Mouse (Mus musculus) liver, embryonic 14.5 days (tissue): Measurements from ENCODE around the gene Pwp2. TPM values are rescaled to one million over a fixed set of nuclear protein-coding genes. Genes with fewer than 3 reads are reported as not detected.

Experiments used
- ATAC-seq: fragments of 200-750 bp; cut with Nextera tagmentation; 2 replicates; pipeline ENCODE4 v1.8.0; 2017; ENCODE audit warnings: moderate number of reproducible peaks, mild to moderate bottlenecking, moderate library complexity; ENCODE audit not compliant: insufficient read depth
- DNase-seq, 3 experiments: peaks; one replicate each; pipeline ENCODE4 v3.0.0-alpha.2; 2012 to 2013; ENCODE audit warnings: low read depth in 3 of 3, low spot score in 3 of 3
- H3K27ac ChIP-seq: fragments of 300-500 bp; sonication (generic); 2 replicates; pipeline ENCODE4 v1.5.1; 2014; ENCODE audit warnings: moderate library complexity, mild to moderate bottlenecking, control low read depth, inconsistent platforms
- H3K27me3 ChIP-seq: fragments of 300-500 bp; sonication (generic); 2 replicates; pipeline ENCODE4 v1.6.1; 2014; ENCODE audit warnings: mild to moderate bottlenecking, low read length, moderate library complexity; ENCODE audit not compliant: control insufficient read depth, insufficient read depth
- H3K36me3 ChIP-seq: fragments of 300-500 bp; sonication (generic); replicated peaks from 2 replicates; pipeline ENCODE4 v1.6.1; 2014; ENCODE audit warnings: low read depth; ENCODE audit not compliant: control insufficient read depth, insufficient read depth
- H3K4me1 ChIP-seq, 2 experiments: fragments of 200-500 bp in 1 of 2; fragments of 300-500 bp in 1 of 2; sonication (generic) in 1 of 2; replicated peaks; 2 replicates each; pipeline ENCODE4 v1.6.1; 2012 to 2014; ENCODE audit warnings: antibody characterized with exemption in 1 of 2, inconsistent platforms in 1 of 2, low read length in 1 of 2; ENCODE audit not compliant: control insufficient read depth in 2 of 2, insufficient read depth in 2 of 2
- H3K4me2 ChIP-seq: fragments of 300-500 bp; sonication (generic); 2 replicates; pipeline ENCODE4 v1.6.1; 2014; ENCODE audit warnings: low read depth, mild to moderate bottlenecking, control low read depth, moderate library complexity
- H3K4me3 ChIP-seq, 2 experiments: fragments of 200-500 bp in 1 of 2; fragments of 300-500 bp in 1 of 2; sonication (generic) in 1 of 2; 2 replicates each; pipeline ENCODE4 v1.5.1; 2012 to 2014; ENCODE audit warnings: low read depth in 2 of 2, low read length in 2 of 2, mild to moderate bottlenecking in 2 of 2, control low read depth in 1 of 2, inconsistent platforms in 1 of 2, moderate library complexity in 1 of 2; ENCODE audit not compliant: insufficient read depth in 1 of 2
- H3K9ac ChIP-seq: fragments of 300-500 bp; sonication (generic); replicated peaks from 2 replicates; pipeline ENCODE4 v1.6.1; 2014; ENCODE audit warnings: mild to moderate bottlenecking, control low read depth, moderate library complexity
- H3K9me3 ChIP-seq: fragments of 300-500 bp; sonication (generic); 2 replicates; pipeline ENCODE4 v1.6.1; 2016; ENCODE audit warnings: low read length, mixed read lengths; ENCODE audit not compliant: control insufficient read depth
- CTCF ChIP-seq: IDR thresholded peaks from 2 replicates; pipeline ENCODE4 v1.5.1; 2016; ENCODE audit warnings: antibody characterized with exemption, low read depth, control low read depth
- EP300 ChIP-seq: IDR thresholded peaks from 2 replicates; pipeline ENCODE4 v1.6.1; 2016; ENCODE audit warnings: antibody characterized with exemption, low read depth
- WGBS: fragments of 180-500 bp; shearing (Covaris S2); extraction: QIAGEN DNeasy Blood & Tissue Kit; methylation state at CpG from one replicate; pipeline ENCODE4 v1.1.7; 2014; ENCODE audit not compliant: insufficient replicate concordance; 5-methylcytosine and 5-hydroxymethylcytosine counted together
- polyA plus RNA-seq, 2 experiments: library from polyadenylated mRNA; depleted of rRNA in 1 of 2; stranded (reverse) in 1 of 2; unstranded in 1 of 2; fragments of >200 nt; fragmentation: Nextera tagmentation in 1 of 2; extraction: Ambion mirVana in 1 of 2; gene quantifications; 2 replicates each; pipeline versions ENCODE4 v1.2.1 to v1.2.3; 2012 to 2014

Pwp2 gene
- polyA plus RNA-seq, 2 experiments: 7.2 to 7.5 TPM

GRCm38 (mm10) chr10:78168792-78169191, 16.2 kb downstream of the Pwp2 start:
- peaks cover 0 to 14% of the 10 kb centered on the region in 2 experiments; a peak in 3 of 4 replicates for H3K4me1 ChIP-seq
- TF ChIP-seq CTCF: no peak
- no peak for TF ChIP-seq EP300
- peak overlapping the region; percentile 72 for H3K4me2 ChIP-seq
- H3K9ac ChIP-seq: peak overlapping the region; percentile 78
- H3K27me3 ChIP-seq: no peaks in the 10 kb centered on the region
- H3K27ac ChIP-seq: no peak overlapping the region
- H3K36me3 ChIP-seq: peaks cover 14% of the 10 kb centered on the region
- H3K9me3 ChIP-seq: no peaks in the 10 kb centered on the region
- WGBS: 74% methylated on average over 11 of the region's 11 CpGs
- peak overlapping the region; percentile 64 to 69 for H3K4me3 ChIP-seq
- ATAC-seq: no peak
- no peak for DNase-seq

- ATAC-seq (no peak), DNase-seq (no peak)
- Histone ChIP-seq H3K27me3 (no peaks in the 10 kb centered on the region), H3K36me3 (peaks cover 14% of the 10 kb centered on the region), H3K27ac (no peak overlapping the region), H3K9ac (no peak overlapping the region), H3K4me3 (no peak overlapping the region), H3K4me2 (no peak overlapping the region), H3K9me3 (no peaks in the 10 kb centered on the region), H3K4me1 (peaks cover 0 to 14% of the 10 kb centered on the region in 2 experiments; a peak in 3 of 4 replicates)
- no peak for TF ChIP-seq EP300
- TF ChIP-seq CTCF: no peak
Observed at GRCm38 (mm10) chr10:78167775-78168174, 17.2 kb downstream of the Pwp2 start.

GRCm38 (mm10) chr10:78167333-78167732, 17.6 kb downstream of the Pwp2 start:
- no peak for TF ChIP-seq CTCF
- TF ChIP-seq EP300: no peak
- 89% methylated on average over 7 of the region's 7 CpGs for WGBS
- no peak for ATAC-seq

GRCm38 (mm10) chr10:78165256-78166005, 19.5 kb downstream of the Pwp2 start:
- WGBS: 85% methylated on average over 21 of the region's 21 CpGs
- DNase-seq (no peak), ATAC-seq (no peak)
- no peak overlapping the region for H3K4me3 ChIP-seq
- no peak overlapping the region for H3K4me2 ChIP-seq
- no peaks in the 10 kb centered on the region for H3K27me3 ChIP-seq
- H3K9ac ChIP-seq: no peak overlapping the region
- H3K36me3 ChIP-seq: peaks cover 5% of the 10 kb centered on the region; the same call in 1 of the 2 replicates
- TF ChIP-seq EP300 (no peak), CTCF (0 out of 2 replicates have a peak, but pooled peaks have one; percentile 6)
- no peaks in the 10 kb centered on the region for H3K9me3 ChIP-seq
- no peak overlapping the region for H3K27ac ChIP-seq
- H3K4me1 ChIP-seq: peaks cover 0 to 13% of the 10 kb centered on the region in 2 experiments; a peak in 3 of 4 replicates

More at GRCm38 (mm10) chr10:78167333-78167732, 17.6 kb downstream of the Pwp2 start:
- no peak overlapping the region for H3K27ac ChIP-seq
- no peaks in the 10 kb centered on the region for H3K27me3 ChIP-seq
- H3K4me1 ChIP-seq: peaks cover 0 to 14% of the 10 kb centered on the region in 2 experiments; a peak in 3 of 4 replicates
- H3K4me2 ChIP-seq: no peak overlapping the region
- H3K9me3 ChIP-seq: no peaks in the 10 kb centered on the region
- DNase-seq: no peak
- no peak overlapping the region for H3K4me3 ChIP-seq
- H3K36me3 ChIP-seq: peaks cover 14% of the 10 kb centered on the region
- H3K9ac ChIP-seq: no peak overlapping the region

GRCm38 (mm10) chr10:78164786-78165185, 20.2 kb downstream of the Pwp2 start:
- H3K27me3 ChIP-seq: no peaks in the 10 kb centered on the region
- H3K4me3 ChIP-seq: no peak overlapping the region
- no peak for DNase-seq
- H3K27ac ChIP-seq: no peak overlapping the region
- no peak for TF ChIP-seq CTCF
- H3K4me2 ChIP-seq: no peak overlapping the region
- H3K9ac ChIP-seq: no peak overlapping the region
- H3K9me3 ChIP-seq: no peaks in the 10 kb centered on the region
- H3K36me3 ChIP-seq: peaks cover 5% of the 10 kb centered on the region; the same call in 1 of the 2 replicates
- WGBS: 85% methylated on average over 12 of the region's 12 CpGs
- peaks cover 1 to 8% of the 10 kb centered on the region in 2 experiments; a peak in 2 of 4 replicates for H3K4me1 ChIP-seq
- no peak for ATAC-seq
